Mouse (Mus musculus) monocyte, adult 5-6 weeks (primary cell): ENCODE results near the gene Zc3h7b. TPM values are rescaled to one million over a fixed set of nuclear protein-coding genes. Genes with fewer than 3 reads are reported as not detected.
A peak's percentile ranks its signal among the peaks of the same experiment; 100 is the strongest.

Source experiments
- ATAC-seq: fragments of 153-309, 156-312 bp; replicated peaks from 2 replicates; pipeline ENCODE4 v1.8.0; 2017; ENCODE audit warnings: mild to moderate bottlenecking; ENCODE audit not compliant: low TSS enrichment, insufficient number of reproducible peaks, severe bottlenecking, poor library complexity, low FRiP score
- total RNA-seq: library from RNA; stranded (forward); fragments of 200-1000, 200-491, 200-594 nt; gene quantifications from 3 replicates; pipeline ENCODE4 v1.2.3, GENCODE M21; 2017

Zc3h7b gene
- total RNA-seq, 1 experiment from 2014 or later: 7.1 TPM

DNA sequence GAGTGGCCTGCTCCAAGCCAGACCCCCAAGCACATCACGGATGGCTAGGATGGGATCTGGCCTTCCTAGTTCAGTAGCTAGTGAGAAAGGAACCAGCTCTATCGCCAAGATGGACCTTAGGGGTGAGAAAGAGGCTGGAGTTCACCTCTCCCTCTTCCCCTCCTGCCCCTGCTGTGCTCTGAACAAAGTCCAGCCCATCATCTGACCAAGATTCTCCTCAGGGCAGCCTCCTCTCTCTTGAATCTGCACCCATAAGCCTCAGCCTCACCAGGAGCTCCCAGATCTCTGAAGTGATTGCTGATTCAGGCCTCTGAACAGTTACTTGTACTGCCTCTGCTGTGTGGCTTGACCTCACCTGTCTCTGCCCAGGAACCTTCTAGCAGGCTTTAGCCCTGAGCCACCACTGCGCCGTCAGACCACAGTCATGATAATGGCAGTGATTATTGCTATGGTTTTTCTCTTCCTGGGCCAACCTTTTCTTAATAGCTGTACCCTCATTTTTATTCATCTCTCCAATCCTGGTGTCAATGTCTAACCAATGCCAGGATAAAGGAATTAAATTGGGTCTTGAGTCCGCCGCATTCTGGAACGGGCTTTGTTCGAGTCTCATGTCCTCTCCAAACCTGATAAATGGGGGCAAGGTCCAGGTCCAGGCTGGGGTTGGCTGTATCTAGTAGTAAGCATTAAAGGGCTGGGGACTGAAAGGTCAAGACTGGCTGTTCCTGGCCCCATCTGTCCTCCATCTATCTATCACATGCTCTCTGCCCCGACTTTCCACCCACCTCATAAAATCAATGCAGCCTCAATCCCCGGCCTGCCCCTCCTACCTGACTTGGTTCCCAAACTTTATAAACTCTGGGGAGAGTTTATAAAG is 90.4 kb downstream of the Zc3h7b start:
- no peak for ATAC-seq

DNA sequence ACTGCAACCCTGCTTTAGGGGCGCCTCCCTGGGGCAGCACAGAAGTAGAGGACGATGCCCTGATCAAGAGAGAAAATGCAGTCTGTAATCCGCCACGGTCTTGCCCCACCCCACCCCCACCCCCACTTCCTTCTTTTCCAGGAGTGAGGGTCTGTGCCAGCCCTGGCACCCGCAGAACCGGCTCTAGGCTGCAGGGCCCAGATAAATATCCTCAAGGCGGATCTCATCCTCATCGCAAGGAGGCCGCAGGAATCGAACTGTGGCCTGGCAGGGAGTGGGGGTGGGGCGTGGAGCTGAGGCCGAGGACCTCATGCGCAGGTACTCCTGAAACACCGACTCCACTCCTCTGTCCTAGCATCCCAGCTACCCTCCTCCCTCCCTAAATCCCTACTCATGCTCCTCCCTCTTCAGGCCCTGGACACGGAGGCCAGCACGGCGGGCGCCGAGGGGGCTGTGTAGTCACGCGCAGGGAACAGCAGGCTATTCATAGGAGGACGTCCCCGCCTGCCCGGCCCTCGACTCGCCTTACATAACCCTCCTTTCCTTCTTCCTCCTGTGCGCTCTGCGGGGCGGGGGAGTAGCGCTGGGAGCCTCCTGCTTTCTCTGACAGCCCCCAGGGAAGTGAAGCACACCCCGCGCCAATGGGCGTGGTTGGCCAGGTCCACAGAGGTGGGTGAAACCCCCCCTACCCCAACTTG is 91.4 kb downstream of the Zc3h7b start:
- ATAC-seq: peak; percentile 75

DNA sequence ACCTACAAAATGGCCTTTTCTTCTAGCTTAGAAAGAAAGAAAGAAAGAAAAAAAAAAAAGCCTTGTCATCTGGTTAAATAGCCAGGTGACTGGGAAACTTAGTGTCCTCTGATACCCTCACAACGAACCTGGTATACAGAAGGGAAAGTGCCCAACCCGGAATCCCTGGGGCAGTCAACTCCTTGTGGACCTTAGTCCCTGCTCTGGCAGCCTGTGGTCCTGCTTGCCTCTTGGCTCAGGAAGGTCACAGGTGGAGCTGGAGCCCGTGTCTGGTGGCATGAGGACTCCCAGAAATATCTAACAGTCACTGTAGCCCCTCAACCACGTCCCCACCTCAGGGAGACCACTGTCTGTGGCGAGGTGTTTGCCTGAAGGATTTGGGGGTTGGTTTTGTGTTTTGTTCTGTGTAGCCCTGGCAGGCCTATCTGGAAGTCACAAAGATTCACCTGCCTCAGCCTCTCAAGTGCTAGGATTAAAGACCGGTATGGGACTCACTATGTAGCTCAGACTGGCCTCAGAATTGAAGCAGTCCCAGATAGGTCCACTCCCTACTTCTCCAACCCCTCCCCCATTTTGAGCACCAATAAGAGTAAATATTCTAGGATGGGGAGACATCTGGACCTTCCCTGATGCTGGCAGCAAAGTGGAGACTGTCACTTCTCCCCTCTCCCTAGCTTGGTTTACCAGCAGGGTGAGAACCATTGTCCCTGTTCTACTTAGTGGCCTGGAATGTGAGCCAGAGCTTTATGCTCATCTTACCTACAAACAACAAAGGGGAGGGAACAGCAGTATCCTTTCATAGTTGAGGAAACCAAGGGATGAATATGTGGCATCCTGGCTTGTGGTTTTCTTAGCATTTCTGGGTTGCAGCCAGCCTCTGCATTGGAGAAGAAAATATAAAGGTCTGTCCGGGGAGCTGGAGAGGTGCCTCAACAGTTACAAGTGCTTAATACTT is 92.4 kb downstream of the Zc3h7b start:
- no peak for ATAC-seq

DNA sequence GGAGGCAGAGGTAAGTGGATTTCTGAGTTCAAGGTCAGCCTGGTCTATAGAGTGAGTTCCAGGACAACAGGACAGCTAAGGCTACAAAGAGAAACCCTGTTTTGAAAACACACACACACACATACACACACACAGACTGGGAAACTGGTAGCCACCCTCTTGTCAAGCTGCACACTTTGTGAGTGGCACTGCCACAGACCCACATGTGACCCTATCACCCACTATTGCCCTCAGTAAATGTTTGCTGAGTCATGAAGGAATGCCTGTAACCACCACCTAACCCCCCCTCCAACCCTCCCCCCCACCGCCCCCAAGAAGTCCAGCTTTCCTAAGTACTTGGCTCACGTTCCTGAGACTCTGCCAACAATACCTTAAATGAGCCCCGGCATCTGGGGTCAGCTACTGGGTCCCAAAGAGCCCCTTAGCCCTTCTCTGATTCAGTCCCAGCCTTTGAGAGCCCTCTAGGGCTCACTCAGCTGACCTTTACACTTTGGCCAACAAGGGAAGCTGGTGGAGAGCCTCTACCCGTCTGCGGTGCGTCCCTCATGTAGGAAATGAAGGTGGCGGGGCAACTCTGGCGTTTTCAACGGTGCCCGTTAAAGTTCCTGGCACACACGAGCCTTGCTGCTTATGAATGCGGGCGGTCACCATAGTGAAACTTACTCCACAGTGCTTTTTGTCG is 93.8 kb downstream of the Zc3h7b start:
- ATAC-seq: no peak

DNA sequence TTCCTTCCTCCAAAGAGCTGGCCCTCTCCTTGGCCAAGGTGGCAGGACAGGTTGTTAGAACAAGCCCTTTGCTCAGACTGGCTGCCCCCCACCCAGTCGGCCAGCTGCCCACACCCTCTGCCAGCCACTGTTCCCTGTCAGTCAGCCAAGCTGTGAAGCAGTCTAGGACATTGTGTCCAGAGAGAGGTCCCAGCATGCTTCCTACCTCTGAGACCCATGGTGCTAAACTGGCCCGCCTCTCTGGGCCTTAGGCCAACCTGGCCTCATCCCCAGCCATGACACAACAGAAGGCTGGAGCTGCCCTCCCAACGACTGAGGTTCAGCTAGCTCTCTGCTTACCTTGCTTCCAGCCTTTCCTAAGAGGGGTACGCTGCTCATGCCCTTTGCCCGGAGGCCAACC is 94.8 kb downstream of the Zc3h7b start:
- ATAC-seq: no peak

DNA sequence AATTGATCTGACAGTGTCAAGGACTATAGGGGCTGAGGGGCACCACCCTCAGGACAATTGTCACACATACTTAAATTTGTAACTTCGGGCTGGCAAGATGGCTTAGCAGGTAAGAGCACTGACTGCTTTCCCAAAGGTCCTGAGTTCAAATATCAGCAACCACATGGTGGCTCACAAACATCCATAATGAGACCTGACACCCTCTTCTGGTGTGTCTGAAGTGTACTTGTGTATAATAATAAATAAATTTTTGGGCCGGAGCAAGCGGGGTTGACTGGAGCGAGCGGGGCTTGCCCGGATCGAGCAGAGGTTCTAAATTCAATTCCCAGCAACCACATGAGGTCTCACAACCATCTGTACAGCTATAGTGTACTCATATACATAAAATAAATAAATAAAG is 95.4 kb downstream of the Zc3h7b start:
- no peak for ATAC-seq

DNA sequence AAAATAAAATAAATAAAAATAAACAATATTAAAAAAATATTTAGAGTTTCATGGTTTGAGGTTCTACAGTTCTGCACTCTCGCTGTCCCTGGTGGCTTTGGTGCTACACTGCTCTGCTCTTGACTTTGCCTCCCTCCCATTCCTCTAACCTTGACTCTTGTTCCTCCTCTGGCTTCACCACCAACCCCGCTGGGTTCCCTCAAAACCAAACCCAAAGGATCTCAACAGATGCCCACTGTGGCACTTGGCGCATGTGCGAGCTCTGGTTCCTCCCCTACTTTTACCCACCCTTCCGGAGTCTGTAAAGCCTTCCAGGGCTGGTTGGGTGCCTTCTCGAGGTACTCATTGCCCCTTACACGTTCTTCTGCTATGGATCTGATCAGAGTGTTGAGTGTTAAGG is 97.4 kb downstream of the Zc3h7b start:
- no peak for ATAC-seq

DNA sequence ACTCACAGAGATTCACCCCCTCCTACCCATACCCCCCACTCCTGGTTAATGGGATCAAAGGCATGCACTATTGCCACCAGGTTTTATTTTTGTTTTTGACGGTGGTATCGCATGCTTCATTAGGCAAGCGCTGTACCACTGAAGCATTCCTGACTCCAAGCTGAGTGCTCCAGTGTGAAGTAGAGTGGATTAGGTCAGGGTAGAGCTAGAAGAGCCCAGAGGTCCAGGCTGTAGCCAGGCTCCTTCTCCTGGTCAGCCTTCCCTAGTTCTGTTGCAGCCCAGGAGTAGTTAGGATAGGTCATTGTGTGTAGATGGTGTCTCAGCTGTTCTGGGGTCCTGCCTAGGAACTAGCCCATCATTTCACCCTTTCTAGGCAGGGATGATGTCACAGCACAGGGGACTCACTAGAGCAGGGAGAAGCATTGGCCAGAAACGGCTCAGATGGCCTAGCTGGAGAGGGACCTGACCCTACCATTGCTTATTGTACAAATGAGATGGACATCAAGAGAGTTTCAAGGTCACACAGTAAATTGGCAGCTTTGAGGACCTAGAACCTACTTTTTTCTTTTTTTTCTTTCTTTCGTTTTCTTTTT is 100.3 kb downstream of the Zc3h7b start:
- no peak for ATAC-seq

DNA sequence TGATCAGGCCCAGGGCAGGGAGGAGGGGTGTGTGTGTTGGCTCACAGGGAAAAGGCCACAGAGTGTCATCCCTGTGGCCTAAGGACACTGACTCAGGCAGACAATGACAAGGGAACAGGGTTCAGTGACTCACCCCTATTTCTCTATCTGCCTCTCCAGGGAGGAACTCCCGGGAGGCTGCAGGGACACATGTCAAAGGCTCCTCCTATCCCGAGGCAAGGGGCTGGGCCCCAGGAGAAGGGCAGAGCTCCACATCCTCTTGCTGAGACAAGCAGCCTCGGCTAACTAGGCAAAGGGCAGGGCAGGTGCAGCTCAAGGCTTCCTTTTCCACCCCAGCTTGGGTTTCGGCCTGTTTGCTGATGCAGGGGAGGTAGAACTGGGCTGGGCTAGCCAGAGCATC is 100.9 kb downstream of the Zc3h7b start:
- ATAC-seq: peak; percentile 59

Other genes with a start within 250 kb of the Zc3h7b start
- 62.5 to 122 TPM (median 65.7 TPM) in 3 replicates for gene Ep300, start 159.7 kb upstream of the Zc3h7b start, total RNA-seq
- gene L3mbtl2, start 81.2 kb upstream of the Zc3h7b start, total RNA-seq: 13.0 to 31.2 TPM (median 13.7 TPM) in 3 replicates
- gene Chadl, start 47.8 kb upstream of the Zc3h7b start, total RNA-seq: 0.29 TPM in 1 of 3 replicates, not detected in the others
- 37.6 to 62.3 TPM (median 38.3 TPM) in 3 replicates for gene Rangap1, start 473 bp downstream of the Zc3h7b start, total RNA-seq
- gene Tef, start 57.4 kb downstream of the Zc3h7b start, total RNA-seq: 44.4 to 60.3 TPM (median 52.9 TPM) in 3 replicates
- 27.1 to 48.1 TPM (median 29.4 TPM) in 3 replicates for gene Tob2, start 113.7 kb downstream of the Zc3h7b start, total RNA-seq
- gene Phf5a, start 126.9 kb downstream of the Zc3h7b start, total RNA-seq: 54.7 to 91.7 TPM (median 58.7 TPM) in 3 replicates
- gene Aco2, start 127.3 kb downstream of the Zc3h7b start, total RNA-seq: 103 to 166 TPM (median 150 TPM) in 3 replicates
- 7.9 to 13.7 TPM (median 8.1 TPM) in 3 replicates for gene Polr3h, start 181.2 kb downstream of the Zc3h7b start, total RNA-seq
- gene Csdc2, start 191.7 kb downstream of the Zc3h7b start, total RNA-seq: 0.19 TPM in 1 of 3 replicates, not detected in the others
- 6.8 to 24.4 TPM (median 11.1 TPM) in 3 replicates for gene Pmm1, start 215.9 kb downstream of the Zc3h7b start, total RNA-seq
- not detected in 3 replicates for gene 1700029P11Rik, start 235.5 kb downstream of the Zc3h7b start, total RNA-seq
- gene Xrcc6, start 242.8 kb downstream of the Zc3h7b start, total RNA-seq: 37.3 to 62.6 TPM (median 61.9 TPM) in 3 replicates